In the genomic region with DNA sequence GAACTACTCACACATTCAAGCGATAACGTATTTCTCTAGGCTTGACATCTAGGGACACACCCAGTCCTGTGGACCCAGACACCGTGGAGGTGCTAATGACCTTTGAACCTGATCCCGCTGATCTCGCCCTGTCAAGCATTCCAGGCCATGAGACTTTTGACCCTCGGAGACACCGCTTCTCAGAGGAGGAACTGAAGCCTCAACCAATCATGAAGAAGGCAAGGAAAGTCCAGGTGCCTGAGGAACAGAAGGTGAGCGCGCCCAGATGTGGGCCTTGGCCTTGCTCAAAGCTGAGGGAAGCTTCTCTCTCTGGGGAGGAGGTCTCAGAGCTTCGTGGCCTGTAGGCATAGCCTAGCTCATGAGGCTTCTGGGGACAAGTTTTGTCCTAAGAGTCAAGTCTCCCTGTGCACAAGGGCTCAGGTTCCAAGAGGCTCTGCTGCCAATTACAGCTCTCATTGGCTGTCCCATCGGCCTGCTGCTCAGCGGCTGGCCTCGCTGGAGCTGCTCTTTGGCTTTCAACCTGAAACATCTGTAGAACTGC, we compare ENCODE assay signal across 8 mouse cellular contexts. TPM values are rescaled to one million over a fixed set of nuclear protein-coding genes. Genes with fewer than 3 reads are reported as not detected.
A peak's percentile ranks its signal among the peaks of the same experiment; 100 is the strongest.
DNase-seq lines count a peak whose midpoint lies in the region; ATAC-seq lines count a peak whose summit lies in the region.

No protein-coding gene starts in this region.

- no peaks in the 10 kb centered on the region for H3K27me3 ChIP-seq in heart, embryonic 11.5 days (ENCODE audit: control insufficient read depth, insufficient read depth, low read length)
- no peaks in the 10 kb centered on the region for H3K27me3 ChIP-seq in kidney, embryonic 15.5 days
- no peaks in the 10 kb centered on the region for H3K27me3 ChIP-seq in midbrain, embryonic 15.5 days (replicated peaks)

- H3K36me3 ChIP-seq in heart, embryonic 11.5 days (ENCODE audit: control insufficient read depth, insufficient read depth, low read length): peaks cover 22% of the 10 kb centered on the region
- H3K36me3 ChIP-seq in kidney, embryonic 15.5 days: peaks cover 37% of the 10 kb centered on the region
- H3K36me3 ChIP-seq in midbrain, embryonic 15.5 days (replicated peaks): peaks cover 31% of the 10 kb centered on the region

- H3K9me3 ChIP-seq in heart, embryonic 11.5 days (replicated peaks; ENCODE audit: control insufficient read depth, low read length): no peaks in the 10 kb centered on the region
- H3K9me3 ChIP-seq in kidney, embryonic 15.5 days (replicated peaks): no peaks in the 10 kb centered on the region
- H3K9me3 ChIP-seq in midbrain, embryonic 15.5 days: no peaks in the 10 kb centered on the region

- DNase-seq in frontal cortex, postnatal 10 days (ENCODE audit: low spot score in 2 of 2): peak; percentile 40 to 54
- no peak for DNase-seq in frontal cortex, postnatal 25 days (ENCODE audit: low spot score in 2 of 2)
- DNase-seq in cerebellum, adult 9-11 months: peak; percentile 77
- DNase-seq in spleen, adult 12 weeks (ENCODE audit: low spot score): no peak
- no peak for DNase-seq in right cerebral cortex, postnatal 14 days

- 43% methylated on average over 13 of the region's 13 CpGs for WGBS in heart, embryonic 11.5 days (ENCODE audit: insufficient replicate concordance)
- WGBS in kidney, embryonic 15.5 days: 25% methylated on average over 13 of the region's 13 CpGs
- WGBS in midbrain, embryonic 15.5 days: 56% methylated on average over 13 of the region's 13 CpGs

- peaks cover 33% of the 10 kb centered on the region for H3K4me1 ChIP-seq in heart, embryonic 11.5 days (ENCODE audit: control insufficient read depth, insufficient read depth, low read length)
- H3K4me1 ChIP-seq in kidney, embryonic 15.5 days: peaks cover 55% of the 10 kb centered on the region
- peaks cover 71% of the 10 kb centered on the region for H3K4me1 ChIP-seq in midbrain, embryonic 15.5 days

- H3K27ac ChIP-seq in heart, embryonic 11.5 days (ENCODE audit: low read depth, low read length): no peak overlapping the region
- H3K27ac ChIP-seq in kidney, embryonic 15.5 days: peak overlapping the region; percentile 96
- peak overlapping the region; percentile 79 for H3K27ac ChIP-seq in midbrain, embryonic 15.5 days

- no peak overlapping the region for H3K4me3 ChIP-seq in heart, embryonic 11.5 days (ENCODE audit: low read depth, low read length)
- H3K4me3 ChIP-seq in kidney, embryonic 15.5 days (replicated peaks): peak overlapping the region; percentile 56
- no peak overlapping the region for H3K4me3 ChIP-seq in midbrain, embryonic 15.5 days

- peak overlapping the region; percentile 97 for H3K4me2 ChIP-seq in heart, embryonic 11.5 days
- H3K4me2 ChIP-seq in kidney, embryonic 15.5 days: peak overlapping the region; percentile 98
- H3K4me2 ChIP-seq in midbrain, embryonic 15.5 days: peak overlapping the region; percentile 91

- no peak overlapping the region; the same call in 1 of the 2 replicates for H3K9ac ChIP-seq in heart, embryonic 11.5 days (ENCODE audit: low read depth, low read length)
- H3K9ac ChIP-seq in kidney, embryonic 15.5 days: peak overlapping the region; percentile 58; the same call in 1 of the 2 replicates
- H3K9ac ChIP-seq in midbrain, embryonic 15.5 days: 0 out of 2 replicates have a peak overlapping the region, but pooled peaks have one; percentile 23

- ATAC-seq in heart, embryonic 11.5 days (replicated peaks; ENCODE audit: insufficient number of reproducible peaks, low FRiP score, low TSS enrichment): no peak
- ATAC-seq in kidney, embryonic 15.5 days (replicated peaks; ENCODE audit: low FRiP score): no peak
- ATAC-seq in midbrain, embryonic 15.5 days (replicated peaks): no peak

RNA-seq across cellular contexts. Expression of a gene that starts 3.4 kb away (rescaled TPM):
- 3.3 and 3.5 TPM in 2 replicates for polyA plus RNA-seq in heart, embryonic 11.5 days (2014; fragmentation: Nextera tagmentation; extraction: Ambion mirVana)
- polyA plus RNA-seq in kidney, embryonic 15.5 days (2015; fragmentation: Nextera tagmentation; extraction: Ambion mirVana): 3.7 and 4.7 TPM in 2 replicates
- polyA plus RNA-seq in midbrain, embryonic 15.5 days (2015; fragmentation: Nextera tagmentation; extraction: Ambion mirVana): 3.3 and 3.8 TPM in 2 replicates

RNA-seq across cellular contexts. Expression of a gene that starts 7.0 kb away (rescaled TPM):
- 764 and 836 TPM in 2 replicates for polyA plus RNA-seq in heart, embryonic 11.5 days (2014; fragmentation: Nextera tagmentation; extraction: Ambion mirVana)
- polyA plus RNA-seq in kidney, embryonic 15.5 days (2015; fragmentation: Nextera tagmentation; extraction: Ambion mirVana): 1,132 and 1,166 TPM in 2 replicates
- 537 and 538 TPM in 2 replicates for polyA plus RNA-seq in midbrain, embryonic 15.5 days (2015; fragmentation: Nextera tagmentation; extraction: Ambion mirVana)

RNA-seq across cellular contexts. Expression of a gene that starts 8.6 kb away (rescaled TPM):
- 3.3 and 5.5 TPM in 2 replicates for polyA plus RNA-seq in heart, embryonic 11.5 days (2014; fragmentation: Nextera tagmentation; extraction: Ambion mirVana)
- 8.6 and 8.8 TPM in 2 replicates for polyA plus RNA-seq in kidney, embryonic 15.5 days (2015; fragmentation: Nextera tagmentation; extraction: Ambion mirVana)
- polyA plus RNA-seq in midbrain, embryonic 15.5 days (2015; fragmentation: Nextera tagmentation; extraction: Ambion mirVana): 70.7 and 73.8 TPM in 2 replicates

RNA-seq across cellular contexts. Expression of a gene that starts 9.5 kb away (rescaled TPM):
- 13.2 and 17.3 TPM in 2 replicates for polyA plus RNA-seq in heart, embryonic 11.5 days (2014; fragmentation: Nextera tagmentation; extraction: Ambion mirVana)
- 28.1 and 33.7 TPM in 2 replicates for polyA plus RNA-seq in kidney, embryonic 15.5 days (2015; fragmentation: Nextera tagmentation; extraction: Ambion mirVana)
- polyA plus RNA-seq in midbrain, embryonic 15.5 days (2015; fragmentation: Nextera tagmentation; extraction: Ambion mirVana): 24.5 and 26.4 TPM in 2 replicates

RNA-seq across cellular contexts. Expression of a gene that starts 12.7 kb away (rescaled TPM):
- polyA plus RNA-seq in heart, embryonic 11.5 days (2014; fragmentation: Nextera tagmentation; extraction: Ambion mirVana): 0.58 and 0.67 TPM in 2 replicates
- polyA plus RNA-seq in kidney, embryonic 15.5 days (2015; fragmentation: Nextera tagmentation; extraction: Ambion mirVana): 1.4 and 2.5 TPM in 2 replicates
- polyA plus RNA-seq in midbrain, embryonic 15.5 days (2015; fragmentation: Nextera tagmentation; extraction: Ambion mirVana): 0.54 and 0.74 TPM in 2 replicates

Comparison
In these comparisons a context has a peak if more than half of its experiments do, and no peak if none do; other contexts are left out.
1. DNase-seq: peak in frontal cortex, postnatal 10 days (2 of 2) and cerebellum, adult 9-11 months (single experiment); none in frontal cortex, postnatal 25 days (0 of 2), spleen, adult 12 weeks (single experiment) and right cerebral cortex, postnatal 14 days (single experiment).
2. Peak in every context shown above with its lines, with median percentiles within 50 percentile points of each other: H3K4me2 ChIP-seq.